Mouse (Mus musculus) mature B cell (primary cell): ENCODE measurements around the gene Mrpl21.

Experiments used
- in situ Hi-C: fragments of 300-500 bp; cut with MboI; formaldehyde crosslinking; loops from 2 replicates; pipeline ENCODE4 v1.14.3; 2019

The Mrpl21 gene

DNA sequence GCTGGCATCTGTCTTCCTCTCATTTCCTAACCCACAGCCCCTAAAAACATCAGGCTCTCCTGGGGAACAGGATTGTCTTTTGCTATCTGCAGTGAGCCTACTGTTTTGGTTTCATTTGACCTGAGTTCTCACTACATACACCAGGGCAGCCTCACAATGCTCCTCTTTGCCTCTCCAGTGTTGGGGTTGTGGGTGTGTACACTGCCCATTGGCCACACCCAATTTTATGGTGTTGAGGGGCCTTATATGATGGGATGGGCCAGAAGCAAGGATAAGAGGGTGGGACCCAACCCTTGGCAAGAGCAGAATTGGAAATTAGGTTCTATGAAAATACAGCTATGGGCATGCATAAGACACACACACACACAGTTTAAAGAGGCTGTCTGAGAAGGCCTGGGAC, 14.3 kb downstream of the Mrpl21 start:
- in situ Hi-C loops = loop anchor here (10.0 kb wide), 1 partner anchor 148 kb away; no protein-coding TSS in a partner anchor

DNA sequence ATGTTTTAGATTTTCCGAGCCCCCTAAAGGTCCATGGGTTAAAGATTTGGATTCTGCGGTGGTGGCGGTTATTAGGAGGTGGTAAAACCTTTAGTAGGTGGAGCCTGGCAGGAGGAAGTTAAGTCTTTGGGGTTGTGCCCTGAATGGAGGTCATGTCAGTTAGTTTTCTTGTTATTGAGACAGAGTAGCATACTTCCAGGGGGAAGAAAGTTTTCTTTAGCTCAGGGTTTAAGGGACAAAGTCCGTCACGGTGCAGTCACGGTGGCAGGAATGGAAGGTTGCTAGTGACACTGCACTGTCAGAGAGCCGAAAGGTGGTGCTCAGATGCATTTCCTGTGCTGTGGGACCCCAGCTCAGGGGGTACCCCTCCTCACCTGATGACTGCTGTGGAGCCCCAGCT, 15.1 kb downstream of the Mrpl21 start:
- in situ Hi-C loops = loop anchor here (10.0 kb wide), 1 partner anchor 147 kb away; no protein-coding TSS in a partner anchor

DNA sequence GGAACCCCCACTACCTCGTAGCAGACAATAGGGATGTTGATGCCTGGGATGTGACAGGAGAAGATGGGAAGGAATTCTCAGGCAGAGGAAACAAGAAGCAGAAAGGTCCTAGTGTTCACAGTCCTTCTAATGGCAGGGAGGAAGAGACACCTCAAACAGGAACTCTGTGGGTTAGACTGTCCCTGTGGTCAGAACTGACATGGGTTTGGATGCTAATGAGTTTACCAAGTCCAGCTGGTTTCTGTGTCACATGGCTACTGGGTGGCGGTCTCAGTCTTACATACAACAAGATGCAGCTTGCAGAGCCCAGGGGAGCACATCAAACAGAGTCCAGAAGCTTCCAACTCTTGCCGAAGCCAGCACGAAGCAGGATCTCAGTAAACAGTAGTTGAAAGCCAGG, 21.3 kb downstream of the Mrpl21 start:
- in situ Hi-C loops = no loop called here

DNA sequence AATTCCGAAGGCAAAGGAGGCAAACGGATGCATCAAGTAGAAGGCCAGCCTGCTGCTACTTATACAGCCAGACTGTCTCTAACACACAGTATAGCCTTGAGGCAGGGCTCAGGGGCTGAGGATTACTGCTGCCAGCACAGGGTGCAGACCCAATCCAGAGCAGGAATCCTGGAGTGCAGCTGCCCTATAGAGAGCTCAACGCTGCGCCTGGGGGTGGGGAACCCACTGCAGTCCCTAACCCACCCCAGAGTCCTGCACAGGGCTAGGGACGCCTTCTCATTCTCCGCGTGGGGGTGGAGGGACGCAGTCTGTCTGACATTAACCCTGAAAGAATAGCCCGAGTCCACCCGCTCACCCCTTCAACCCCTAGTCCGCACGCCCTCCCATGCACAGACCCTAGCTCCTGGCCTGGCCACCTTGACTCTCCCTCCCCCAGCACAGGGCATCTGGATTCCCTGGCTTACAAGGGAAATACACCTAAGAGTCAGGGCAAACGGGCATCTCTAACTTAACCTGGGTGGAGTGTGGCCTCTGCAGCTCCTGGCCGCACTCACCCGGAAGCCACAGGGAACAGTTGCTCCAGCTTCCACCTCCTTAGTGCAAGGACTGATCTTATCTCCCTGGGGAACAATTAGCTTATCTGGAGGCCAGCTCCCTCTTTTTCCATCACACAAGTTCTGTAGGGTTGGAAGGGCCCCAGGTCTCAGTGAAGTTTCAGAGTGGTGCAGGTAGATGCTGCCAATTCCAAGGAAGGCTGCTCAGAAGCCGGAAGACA, 24.7 kb downstream of the Mrpl21 start:
- in situ Hi-C loops = no loop called here

DNA sequence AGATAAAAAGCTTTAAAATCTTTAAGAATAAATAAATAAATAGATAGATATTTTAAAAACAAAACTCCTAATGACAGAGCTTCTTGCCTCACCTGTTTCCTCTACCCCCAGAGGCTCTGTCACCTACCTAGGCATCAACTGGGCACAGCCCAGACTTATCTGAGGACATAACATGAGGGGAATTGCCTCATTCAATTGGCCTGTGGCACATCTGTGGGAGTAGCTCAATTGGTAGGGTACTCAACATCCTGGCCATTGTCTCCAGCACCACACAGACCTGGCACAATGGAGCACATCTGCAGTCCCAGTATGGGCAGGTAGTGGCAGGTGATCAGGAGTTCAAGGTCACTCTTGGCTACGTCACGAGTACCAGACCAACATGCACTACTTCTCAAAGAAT, 36.6 kb downstream of the Mrpl21 start:
- in situ Hi-C loops = no loop called here

DNA sequence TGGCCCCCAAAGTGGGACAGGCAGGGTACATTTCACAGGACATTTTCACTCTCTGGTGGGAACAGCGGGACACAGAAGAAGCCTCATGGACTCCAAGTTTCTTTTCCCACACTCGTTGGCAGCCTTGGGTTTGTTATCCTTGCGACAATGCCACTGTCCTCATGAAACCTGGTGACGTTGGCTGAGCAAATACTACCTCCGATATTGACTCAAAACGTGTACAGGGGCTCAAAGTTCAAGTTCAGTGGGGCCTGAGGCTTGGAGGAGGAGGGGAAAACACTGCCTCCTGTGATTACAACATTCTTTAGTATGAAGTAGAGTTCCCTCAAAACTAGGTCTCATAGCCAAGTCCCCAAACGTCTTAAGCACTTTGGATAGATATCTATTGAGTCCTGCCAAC, 37.4 kb downstream of the Mrpl21 start:
- in situ Hi-C loops = no loop called here

DNA sequence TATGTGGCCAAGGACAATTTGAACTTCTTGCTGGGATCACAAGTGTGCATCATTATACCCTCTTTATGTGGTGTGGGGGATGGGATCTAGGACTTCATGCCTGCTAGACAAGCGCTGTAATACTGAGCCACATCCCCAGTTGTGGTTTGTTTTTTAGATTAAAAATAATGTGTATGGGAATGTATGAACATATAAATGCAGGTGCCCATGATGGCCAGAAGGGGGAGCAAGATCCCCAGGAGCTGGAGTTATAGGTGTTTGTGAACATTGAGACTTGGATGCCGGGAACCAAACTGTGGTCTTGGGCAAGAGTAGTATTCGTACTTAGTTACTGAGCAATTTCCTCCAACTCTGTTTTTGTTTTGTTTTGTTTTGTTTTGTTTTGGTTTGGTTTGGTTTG, 38.1 kb downstream of the Mrpl21 start:
- in situ Hi-C loops = no loop called here

DNA sequence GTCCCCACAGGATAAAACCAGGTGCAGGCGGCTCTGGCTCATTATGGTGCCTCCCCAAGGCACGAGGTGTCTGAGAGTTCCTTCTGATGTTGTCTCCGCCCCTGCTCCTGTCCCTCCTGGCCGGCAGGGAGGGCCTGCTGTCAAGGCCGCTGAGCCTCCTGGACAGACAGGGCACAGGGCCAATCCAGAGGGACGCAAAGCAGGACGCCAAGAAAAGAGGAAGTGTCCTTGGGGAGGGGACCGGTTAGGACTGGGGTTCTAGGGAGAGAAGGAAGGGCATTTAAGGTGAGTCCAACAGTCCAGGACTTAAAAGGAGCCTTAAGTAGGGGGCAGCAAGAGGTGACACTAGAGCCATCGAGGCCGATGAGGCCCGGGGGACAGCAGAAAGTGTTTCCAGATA, 38.9 kb downstream of the Mrpl21 start:
- in situ Hi-C loops = no loop called here

DNA sequence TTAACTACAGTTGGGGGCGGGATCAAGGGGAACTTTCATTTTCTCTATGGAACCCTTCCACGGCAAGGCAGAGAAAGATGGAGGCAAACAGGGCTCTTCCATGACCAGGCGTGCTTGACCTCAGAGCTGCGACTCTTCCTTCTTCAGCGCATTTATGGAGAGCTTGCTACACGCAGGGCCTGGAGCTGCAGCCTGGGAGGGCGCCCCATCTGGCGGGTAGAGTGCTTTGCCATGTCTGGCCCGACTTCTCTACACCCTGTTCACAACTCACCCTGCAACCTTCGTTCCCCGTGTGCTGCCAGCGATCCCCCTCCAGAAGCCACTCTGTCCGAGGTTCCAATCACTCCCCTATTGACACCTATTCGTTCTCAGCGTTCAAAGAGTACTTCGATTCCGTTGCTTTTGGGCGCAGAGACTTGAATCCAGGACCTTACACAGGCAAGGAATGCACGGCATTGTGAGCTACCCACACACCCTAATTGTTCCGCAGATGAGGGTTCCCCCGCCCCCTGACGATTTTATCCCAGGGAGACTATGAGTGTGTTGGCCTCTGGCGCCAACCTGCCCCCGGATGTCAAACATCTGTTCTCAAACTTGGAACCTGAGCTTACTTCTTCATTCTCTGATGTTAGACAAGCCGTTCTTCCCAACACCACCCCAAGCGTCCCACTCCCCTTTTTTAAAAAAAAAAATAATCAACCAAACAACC, 39.7 kb downstream of the Mrpl21 start, which contains the start of gene Cpt1a:
Gene Cpt1a, plus strand, starts transcription at position 74 of the 709 bp plus-strand sequence.
- in situ Hi-C loops = no loop called here

DNA sequence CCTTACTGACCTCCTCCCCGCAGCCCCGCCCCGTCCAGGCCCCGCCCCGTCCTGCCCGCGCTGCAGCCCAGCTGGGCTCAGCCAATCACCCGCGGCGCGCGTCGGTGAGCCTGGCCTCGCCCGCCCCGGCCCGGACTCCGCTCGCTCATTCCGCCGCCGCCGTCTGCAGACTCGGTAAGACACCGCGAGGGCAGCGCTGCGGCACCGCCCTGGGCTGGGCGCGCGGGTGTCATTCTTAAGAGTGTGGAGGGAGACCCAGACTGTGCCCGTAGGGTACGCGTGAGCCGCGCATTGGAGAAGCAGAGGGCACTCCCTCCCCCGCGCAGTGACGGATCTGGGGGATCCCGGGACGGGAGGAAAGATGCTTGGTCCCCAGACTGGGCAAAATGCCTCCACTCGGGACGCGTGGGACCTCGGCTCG, 40.5 kb downstream of the Mrpl21 start:
- in situ Hi-C loops = no loop called here

DNA sequence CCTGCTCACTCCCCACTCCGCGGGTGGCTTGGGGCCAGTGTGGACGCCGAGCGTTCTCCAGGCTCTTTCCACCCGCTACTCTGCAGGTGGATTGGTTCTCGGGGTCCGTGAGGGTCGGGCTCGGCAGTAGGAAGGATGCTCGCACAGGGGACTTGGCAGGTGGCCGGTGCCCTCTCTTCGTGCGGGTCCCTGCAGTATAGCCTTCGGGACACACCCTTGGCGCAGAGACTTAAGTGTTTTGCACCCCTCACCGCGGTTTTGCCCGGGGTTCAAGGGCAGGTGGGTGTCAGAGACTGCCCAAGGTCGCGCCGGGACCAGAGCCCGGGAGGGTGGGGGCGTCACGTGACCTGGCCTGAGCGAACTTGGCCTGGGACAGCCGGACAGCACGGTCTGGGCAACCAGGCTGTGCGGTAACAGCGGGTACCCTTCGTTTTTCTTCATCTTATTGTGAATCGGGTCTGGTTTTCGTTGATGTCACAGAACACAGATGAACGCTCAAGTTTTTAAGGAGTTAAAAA, 41.1 kb downstream of the Mrpl21 start:
- in situ Hi-C loops = no loop called here

DNA sequence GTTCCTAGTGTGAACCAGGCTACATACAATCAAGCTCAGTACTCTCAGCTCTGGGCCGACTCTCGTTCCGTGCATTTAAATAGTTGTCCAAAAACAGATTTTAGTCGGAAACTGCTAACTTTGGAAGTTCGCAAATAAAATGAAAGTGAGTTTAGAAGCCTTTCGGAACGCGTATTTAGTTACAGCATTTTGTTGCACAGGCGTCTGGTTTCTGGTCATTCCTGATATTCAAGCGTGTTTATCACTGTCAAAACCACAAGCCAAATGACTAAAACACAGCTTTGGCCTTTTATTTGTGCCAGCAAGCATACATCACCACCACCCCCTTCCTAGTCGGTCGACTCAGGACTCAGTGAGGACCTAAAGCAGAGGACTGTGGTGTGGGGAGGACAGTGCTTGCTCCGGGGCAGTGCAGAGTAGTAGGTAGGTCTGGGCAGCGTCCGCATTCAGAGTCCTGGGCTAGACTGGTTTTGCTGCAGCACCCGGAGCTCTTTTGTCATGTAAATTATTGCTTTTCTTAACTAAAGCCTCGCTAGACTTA, 41.6 kb downstream of the Mrpl21 start:
- in situ Hi-C loops = no loop called here

DNA sequence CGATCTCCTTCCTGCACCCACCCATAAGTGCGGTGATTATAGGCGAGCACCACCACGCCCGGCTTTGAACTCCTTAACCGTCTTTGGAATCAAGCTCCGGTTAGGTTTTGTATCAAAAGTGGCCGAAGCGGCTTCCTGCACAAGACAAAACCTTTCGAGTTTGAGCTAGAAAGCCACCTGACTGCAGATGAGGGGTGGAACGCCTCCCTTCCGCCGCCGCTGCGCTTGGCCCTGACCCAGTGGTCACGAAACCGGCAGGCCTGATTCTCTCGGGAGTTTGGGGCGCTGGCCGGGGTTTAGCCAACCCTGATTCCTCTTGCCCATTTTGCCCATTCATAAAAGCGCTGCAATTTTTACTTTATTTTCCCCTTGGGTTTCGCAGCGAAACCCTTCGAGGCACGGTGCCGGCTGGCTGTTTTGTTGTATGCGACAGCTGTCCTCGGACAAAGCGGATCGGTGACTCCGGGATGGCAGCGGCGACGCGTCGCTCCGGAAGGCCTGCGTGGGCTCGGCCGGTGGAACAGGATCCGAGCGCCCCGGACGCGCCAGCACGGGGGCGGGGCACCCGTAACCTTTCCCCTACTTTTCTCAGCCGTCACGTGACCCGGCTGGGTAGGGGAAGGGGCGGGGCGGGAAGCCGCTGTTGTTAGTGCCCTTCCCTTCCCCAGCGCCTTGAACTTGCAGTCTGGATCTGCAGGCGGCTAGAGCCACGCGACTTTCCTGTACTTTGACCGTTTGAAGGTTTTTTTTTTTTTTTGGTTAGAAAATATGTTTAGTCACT, 42.4 kb downstream of the Mrpl21 start:
- in situ Hi-C loops = no loop called here

DNA sequence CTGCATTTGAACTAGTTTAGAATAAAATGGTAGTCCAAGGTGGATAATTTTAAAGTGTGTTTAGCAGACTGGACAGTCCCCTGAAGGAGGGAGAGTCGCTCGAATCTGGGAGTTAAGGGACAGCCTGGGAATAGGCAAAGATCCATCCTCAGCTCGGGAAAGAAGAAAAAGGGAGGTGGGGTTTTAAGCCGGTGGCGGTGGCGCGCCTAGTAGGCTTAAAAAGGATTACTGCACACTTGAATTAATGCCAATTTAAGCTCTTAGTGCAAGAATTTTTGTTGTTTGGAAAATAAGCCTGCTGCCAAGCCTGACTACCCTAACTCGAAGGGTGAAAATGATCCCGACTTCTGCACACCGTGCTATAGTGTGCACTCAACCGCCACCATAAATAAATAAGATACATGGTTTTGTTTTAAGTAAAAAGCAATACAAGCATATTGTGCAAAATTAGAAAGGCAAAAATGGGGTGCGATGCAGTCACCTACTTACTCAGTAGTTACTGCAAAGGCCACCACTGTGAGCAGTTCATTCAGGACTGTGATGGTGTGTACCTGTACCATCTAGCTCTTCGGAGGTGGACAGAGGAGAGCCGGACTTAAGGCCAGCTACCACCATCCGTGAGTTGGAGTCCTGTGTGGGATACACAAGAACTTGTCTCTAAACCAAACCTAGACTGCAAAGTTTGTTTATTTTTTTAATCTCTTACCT, 43.2 kb downstream of the Mrpl21 start:
- in situ Hi-C loops = no loop called here

DNA sequence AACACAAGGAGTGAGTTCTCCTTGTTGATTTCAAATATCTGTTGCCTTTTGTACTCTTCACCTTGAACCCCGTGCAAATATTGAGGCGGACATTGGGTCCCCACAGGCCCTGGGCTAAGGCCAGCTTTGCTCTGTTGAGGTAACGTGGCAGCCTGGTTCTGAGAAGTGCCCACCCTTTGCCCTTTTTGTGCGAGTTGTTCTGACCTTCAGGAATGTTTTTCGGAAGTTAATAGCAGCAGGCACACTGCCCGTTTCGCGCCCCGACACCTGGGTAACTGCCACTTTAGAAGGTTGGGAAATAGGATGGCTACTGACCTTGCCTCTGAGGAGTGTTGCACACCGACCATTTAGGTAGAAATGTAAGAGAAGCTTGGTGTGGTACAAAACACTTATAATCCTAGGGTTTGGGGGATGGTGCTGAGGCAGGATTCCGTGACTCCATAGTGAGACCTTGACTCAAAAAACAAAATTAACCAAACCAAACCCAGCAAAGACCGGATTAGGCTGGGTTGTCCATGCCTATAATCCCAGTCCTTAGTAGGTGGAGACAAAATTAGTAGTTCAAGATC, 43.9 kb downstream of the Mrpl21 start:
- in situ Hi-C loops = no loop called here

DNA sequence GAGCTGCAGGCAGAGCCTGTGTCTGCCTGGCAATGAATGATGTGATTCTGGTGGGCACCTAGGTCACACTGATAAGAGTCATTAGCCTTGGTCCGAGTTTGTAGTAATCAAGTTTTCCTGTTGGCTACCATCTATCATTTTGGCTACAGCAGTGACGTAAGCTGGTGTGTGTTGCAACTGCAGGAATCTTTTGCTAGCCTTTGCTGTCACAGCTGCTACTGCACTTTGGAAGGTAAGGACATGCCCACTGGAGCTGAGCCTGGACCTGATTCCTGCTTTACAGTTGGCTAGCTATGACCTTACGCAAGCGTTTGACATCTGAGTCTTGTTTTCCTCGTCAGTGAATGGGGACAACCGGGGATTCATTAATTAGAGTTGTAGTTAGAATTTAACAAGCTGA, 50.5 kb downstream of the Mrpl21 start:
- in situ Hi-C loops = no loop called here

DNA sequence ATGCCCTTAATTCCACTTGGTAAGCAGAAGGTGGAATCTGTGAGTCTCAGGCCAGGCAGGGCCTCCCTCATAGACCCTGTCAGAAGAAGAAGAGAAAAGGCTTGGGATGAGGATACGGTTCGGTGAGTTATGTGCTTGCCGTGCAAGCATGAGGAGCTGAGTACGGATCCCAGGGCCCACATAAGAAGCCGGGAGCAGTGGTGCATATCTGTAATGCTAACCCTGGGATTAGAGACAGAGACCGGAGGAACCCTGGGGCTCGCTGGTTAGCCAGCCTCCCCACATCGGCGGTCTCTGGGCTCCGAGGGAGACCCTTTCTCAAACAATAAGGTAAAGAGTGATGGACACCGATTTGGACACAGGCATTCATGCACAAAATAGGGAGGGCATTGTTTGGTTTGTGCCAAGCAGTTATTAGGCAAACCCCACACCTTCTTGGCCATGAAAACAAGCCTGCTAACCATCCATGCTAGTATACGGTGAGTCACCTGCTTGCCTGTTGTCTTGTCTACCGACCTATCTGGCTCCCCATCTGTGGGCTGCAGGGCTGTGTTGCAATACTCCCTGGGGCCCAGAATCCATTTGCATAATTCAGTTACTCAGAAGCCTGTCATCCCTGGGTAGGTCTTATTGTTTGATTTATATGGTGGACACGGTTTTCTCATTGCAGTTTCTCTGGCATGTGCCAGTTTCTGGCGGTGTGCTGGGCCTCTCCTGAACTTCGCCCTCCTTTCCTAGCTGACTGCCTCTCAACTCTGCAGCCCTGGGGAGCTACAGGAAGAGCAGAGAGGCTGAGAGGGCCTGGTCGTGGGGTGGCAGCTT, 51.2 kb downstream of the Mrpl21 start:
- in situ Hi-C loops = no loop called here

DNA sequence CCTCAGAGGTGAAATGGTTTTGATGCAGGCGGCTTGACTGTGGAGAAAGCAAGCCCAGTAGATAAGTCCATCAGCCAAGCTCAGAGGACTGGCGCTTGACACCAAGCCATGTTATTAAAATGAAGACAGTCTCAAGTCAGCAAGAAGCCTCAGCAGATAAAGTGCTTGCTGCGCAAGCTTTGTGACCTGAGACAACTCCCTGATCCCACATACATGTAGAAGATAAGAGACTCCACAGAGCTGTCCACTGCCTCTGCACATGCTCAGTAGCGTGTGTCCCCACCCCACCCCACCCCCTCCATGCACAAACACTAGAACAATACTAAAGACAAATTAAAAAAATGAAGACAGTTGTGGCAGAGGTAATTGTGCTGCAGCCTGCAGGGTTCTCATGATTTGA, 51.8 kb downstream of the Mrpl21 start:
- in situ Hi-C loops = no loop called here

DNA sequence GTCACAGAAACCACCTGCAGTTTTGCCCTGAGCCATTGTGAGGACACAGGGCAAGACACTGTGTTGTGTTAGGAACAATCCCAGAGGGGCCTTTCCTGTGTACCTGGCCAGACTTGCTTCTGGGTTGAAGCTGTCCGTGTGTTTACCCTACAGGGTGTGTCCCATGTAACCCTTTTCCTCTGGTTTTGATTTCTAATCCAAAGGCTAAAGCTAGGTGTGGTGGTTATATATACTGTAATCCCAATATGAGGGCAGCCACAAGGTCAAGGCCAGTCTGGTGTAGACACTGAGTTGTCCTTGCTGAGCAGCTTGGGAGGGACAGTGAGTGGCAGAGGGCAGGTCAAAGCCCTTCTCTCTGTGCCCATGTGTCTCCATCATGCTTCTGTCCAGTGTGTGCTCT, 53.2 kb downstream of the Mrpl21 start:
- in situ Hi-C loops = no loop called here
